Mouse (Mus musculus) retina, adult 2 months (tissue): ENCODE data around the gene Vsig4.
"Not testable (repeated sequence)": the region's sequence is repeated elsewhere in the genome, so short reads cannot be mapped to it uniquely, and the experiment has no call there.

Source experiments
- DNase-seq: peaks from one replicate; pipeline ENCODE4 v3.0.0-alpha.2; 2012; ENCODE audit warnings: low read depth, low spot score

Vsig4 gene

GRCm38 (mm10) chrX:96293338-96293737 is at the start of gene Vsig4:
Vsig4 (minus strand) TSS chrX:96293438.
- DNase-seq = no peak

- no peak for DNase-seq
Measured at GRCm38 (mm10) chrX:96339108-96339507, 45.9 kb upstream of the Vsig4 start.

GRCm38 (mm10) chrX:96329764-96330163 is 36.5 kb upstream of the Vsig4 start:
- no peak for DNase-seq

GRCm38 (mm10) chrX:96256509-96256908 is 36.7 kb downstream of the Vsig4 start:
- no peak for DNase-seq

GRCm38 (mm10) chrX:96239644-96240043 is 53.6 kb downstream of the Vsig4 start:
- no peak for DNase-seq

GRCm38 (mm10) chrX:96239037-96239436 is 54.2 kb downstream of the Vsig4 start:
- DNase-seq = no peak

GRCm38 (mm10) chrX:96235775-96236174 is 57.5 kb downstream of the Vsig4 start:
- DNase-seq = no peak

GRCm38 (mm10) chrX:96227030-96227429 is 66.2 kb downstream of the Vsig4 start:
- DNase-seq = no peak

- no peak for DNase-seq
Measured at GRCm38 (mm10) chrX:96225474-96225873, 67.8 kb downstream of the Vsig4 start.

- no peak for DNase-seq
Measured at GRCm38 (mm10) chrX:96224210-96224609, 69.0 kb downstream of the Vsig4 start.

GRCm38 (mm10) chrX:96218088-96218487 is 75.2 kb downstream of the Vsig4 start:
- no peak for DNase-seq

GRCm38 (mm10) chrX:96206872-96207271 is 86.4 kb downstream of the Vsig4 start:
- no peak for DNase-seq

GRCm38 (mm10) chrX:96205143-96205542 is 88.1 kb downstream of the Vsig4 start:
- not testable (repeated sequence) for DNase-seq
